Mouse (Mus musculus) intestine, postnatal 0 days (tissue): ENCODE data around the gene Dnajb6. TPM values are rescaled to one million over a fixed set of nuclear protein-coding genes. Genes with fewer than 3 reads are reported as not detected.

ENCODE experiments used
- ATAC-seq: fragments of 200-750 bp; cut with Nextera tagmentation; 2 replicates; pipeline ENCODE4 v1.8.0; 2017; ENCODE audit warnings: mild to moderate bottlenecking, moderate TSS enrichment, moderate library complexity
- H3K27ac ChIP-seq: fragments of 300-500 bp; sonication (generic); 2 replicates; pipeline ENCODE4 v1.5.1; 2014; ENCODE audit warnings: mild to moderate bottlenecking, low read depth, low read length, moderate library complexity
- H3K27me3 ChIP-seq: fragments of 300-500 bp; sonication (generic); replicated peaks from 2 replicates; pipeline ENCODE4 v1.6.1; 2014; ENCODE audit warnings: low read length, mixed read lengths; ENCODE audit not compliant: control insufficient read depth, insufficient read depth
- H3K36me3 ChIP-seq: fragments of 300-500 bp; sonication (generic); 2 replicates; pipeline ENCODE4 v1.6.1; 2014; ENCODE audit warnings: mild to moderate bottlenecking, moderate library complexity; ENCODE audit not compliant: control insufficient read depth, insufficient read depth
- H3K4me1 ChIP-seq: fragments of 300-500 bp; sonication (generic); replicated peaks from 2 replicates; pipeline ENCODE4 v1.6.1; 2014; ENCODE audit warnings: antibody characterized with exemption, low read length, mixed read lengths; ENCODE audit not compliant: control insufficient read depth, insufficient read depth
- H3K4me2 ChIP-seq: fragments of 300-500 bp; sonication (generic); replicated peaks from 2 replicates; pipeline ENCODE4 v1.6.1; 2014; ENCODE audit warnings: low read depth, mild to moderate bottlenecking, moderate library complexity
- H3K4me3 ChIP-seq: fragments of 300-500 bp; sonication (generic); 2 replicates; pipeline ENCODE4 v1.5.1; 2014; ENCODE audit warnings: low read depth, low read length
- H3K9ac ChIP-seq: fragments of 300-500 bp; sonication (generic); 2 replicates; pipeline ENCODE4 v1.6.1; 2014; ENCODE audit warnings: mild to moderate bottlenecking, low read depth, low read length
- H3K9me3 ChIP-seq: fragments of 300-500 bp; sonication (generic); 2 replicates; pipeline ENCODE4 v1.6.1; 2016; ENCODE audit warnings: mixed run types; ENCODE audit not compliant: control insufficient read depth
- CTCF ChIP-seq: sonication (generic); IDR thresholded peaks from 2 replicates; pipeline ENCODE4 v1.5.1; 2016; ENCODE audit warnings: low read depth, mild to moderate bottlenecking, control low read depth, antibody characterized with exemption, moderate library complexity
- WGBS: fragments of 180-500 bp; shearing (Covaris S2); extraction: QIAGEN DNeasy Blood & Tissue Kit; methylation state at CpG from one replicate; pipeline ENCODE4 v1.1.7; 2014; 5-methylcytosine and 5-hydroxymethylcytosine counted together
- polyA plus RNA-seq: library from polyadenylated mRNA; unstranded; fragments of >200 nt; fragmentation: Nextera tagmentation; extraction: Ambion mirVana; gene quantifications from 2 replicates; pipeline ENCODE4 v1.2.1, GENCODE M21; 2015

Gene Dnajb6
- polyA plus RNA-seq, 1 experiment from 2014 or later = 109 TPM

GRCm38 (mm10) chr5:29736073-29736900 is 799 bp downstream of the Dnajb6 start:
- H3K27me3 ChIP-seq = no peaks in the 10 kb centered on the region
- TF ChIP-seq CTCF = no peak
- H3K36me3 ChIP-seq = no peaks in the 10 kb centered on the region; the same call in 1 of the 2 replicates
- no peaks in the 10 kb centered on the region for H3K9me3 ChIP-seq
- WGBS = under 1% methylated on average over 42 of the region's 48 CpGs
- H3K4me1 ChIP-seq = 0 out of 2 replicates have a peak, but pooled peaks cover 2% of the 10 kb centered on the region
- H3K4me3 ChIP-seq = peak overlapping the region; percentile 81
- ATAC-seq = peak; percentile 46
- H3K4me2 ChIP-seq = peak overlapping the region; percentile 79
- peak overlapping the region; percentile 93 for H3K9ac ChIP-seq
- H3K27ac ChIP-seq = peak overlapping the region; percentile 98

GRCm38 (mm10) chr5:29736942-29737341 is 1.5 kb downstream of the Dnajb6 start:
- Histone ChIP-seq H3K4me1 (0 out of 2 replicates have a peak, but pooled peaks cover 2% of the 10 kb centered on the region), H3K4me3 (peak overlapping the region; percentile 81), H3K27ac (0 out of 2 replicates have a peak overlapping the region, but pooled peaks have one; percentile 98), H3K36me3 (no peaks in the 10 kb centered on the region; the same call in 1 of the 2 replicates), H3K9me3 (no peaks in the 10 kb centered on the region), H3K4me2 (peak overlapping the region; percentile 79), H3K27me3 (no peaks in the 10 kb centered on the region), H3K9ac (peak overlapping the region; percentile 93)
- ATAC-seq = no peak
- TF ChIP-seq CTCF = no peak
- WGBS = 23% methylated on average over 9 of the region's 9 CpGs

- H3K9ac ChIP-seq = no peak overlapping the region
- H3K9me3 ChIP-seq = no peaks in the 10 kb centered on the region
- 84% methylated on average over 5 of the region's 5 CpGs for WGBS
- H3K27me3 ChIP-seq = no peaks in the 10 kb centered on the region
- TF ChIP-seq CTCF = no peak
- peaks cover under 1% of the 10 kb centered on the region; the same call in 1 of the 2 replicates for H3K36me3 ChIP-seq
- H3K27ac ChIP-seq = no peak overlapping the region
- H3K4me2 ChIP-seq = peak overlapping the region; percentile 79
- H3K4me1 ChIP-seq = 0 out of 2 replicates have a peak, but pooled peaks cover 2% of the 10 kb centered on the region
- ATAC-seq = no peak
- no peak overlapping the region for H3K4me3 ChIP-seq
Measured at GRCm38 (mm10) chr5:29737471-29737870, 2.0 kb downstream of the Dnajb6 start.

GRCm38 (mm10) chr5:29738076-29738475 is 2.6 kb downstream of the Dnajb6 start:
- no peak for ATAC-seq
- no peak overlapping the region for H3K9ac ChIP-seq
- no peaks in the 10 kb centered on the region for H3K27me3 ChIP-seq
- 83% methylated on average over 4 of the region's 4 CpGs for WGBS
- H3K4me1 ChIP-seq = 0 out of 2 replicates have a peak, but pooled peaks cover 2% of the 10 kb centered on the region
- H3K4me2 ChIP-seq = no peak overlapping the region
- peaks cover 5% of the 10 kb centered on the region for H3K36me3 ChIP-seq
- H3K27ac ChIP-seq = no peak overlapping the region
- H3K9me3 ChIP-seq = no peaks in the 10 kb centered on the region
- no peak overlapping the region for H3K4me3 ChIP-seq
- no peak for TF ChIP-seq CTCF

- no peak overlapping the region for H3K27ac ChIP-seq
- no peak for TF ChIP-seq CTCF
- H3K9ac ChIP-seq = no peak overlapping the region
- no peaks in the 10 kb centered on the region for H3K9me3 ChIP-seq
- ATAC-seq = no peak
- peaks cover 5% of the 10 kb centered on the region for H3K36me3 ChIP-seq
- no peaks in the 10 kb centered on the region for H3K27me3 ChIP-seq
- WGBS = 59% methylated on average over 1 of the region's 1 CpGs
- H3K4me1 ChIP-seq = 0 out of 2 replicates have a peak, but pooled peaks cover 2% of the 10 kb centered on the region
- H3K4me3 ChIP-seq = no peak overlapping the region
- no peak overlapping the region for H3K4me2 ChIP-seq
Measured at GRCm38 (mm10) chr5:29740651-29741050, 5.2 kb downstream of the Dnajb6 start.

- WGBS = 64% methylated on average over 4 of the region's 4 CpGs
- ATAC-seq = no peak
- no peak for TF ChIP-seq CTCF
- Histone ChIP-seq H3K27me3 (no peaks in the 10 kb centered on the region), H3K9me3 (no peaks in the 10 kb centered on the region), H3K4me2 (no peak overlapping the region), H3K4me1 (0 out of 2 replicates have a peak, but pooled peaks cover 2% of the 10 kb centered on the region), H3K36me3 (peaks cover 5% of the 10 kb centered on the region), H3K27ac (no peak overlapping the region), H3K4me3 (no peak overlapping the region), H3K9ac (no peak overlapping the region)
Measured at GRCm38 (mm10) chr5:29741093-29741492, 5.6 kb downstream of the Dnajb6 start.
